Mouse (Mus musculus) thymus, postnatal 14 days (tissue): Measurements from ENCODE around the gene Cand2.

Source experiments
- DNase-seq: peaks from one replicate; pipeline ENCODE4 v3.0.0; 2021

The Cand2 gene

DNA sequence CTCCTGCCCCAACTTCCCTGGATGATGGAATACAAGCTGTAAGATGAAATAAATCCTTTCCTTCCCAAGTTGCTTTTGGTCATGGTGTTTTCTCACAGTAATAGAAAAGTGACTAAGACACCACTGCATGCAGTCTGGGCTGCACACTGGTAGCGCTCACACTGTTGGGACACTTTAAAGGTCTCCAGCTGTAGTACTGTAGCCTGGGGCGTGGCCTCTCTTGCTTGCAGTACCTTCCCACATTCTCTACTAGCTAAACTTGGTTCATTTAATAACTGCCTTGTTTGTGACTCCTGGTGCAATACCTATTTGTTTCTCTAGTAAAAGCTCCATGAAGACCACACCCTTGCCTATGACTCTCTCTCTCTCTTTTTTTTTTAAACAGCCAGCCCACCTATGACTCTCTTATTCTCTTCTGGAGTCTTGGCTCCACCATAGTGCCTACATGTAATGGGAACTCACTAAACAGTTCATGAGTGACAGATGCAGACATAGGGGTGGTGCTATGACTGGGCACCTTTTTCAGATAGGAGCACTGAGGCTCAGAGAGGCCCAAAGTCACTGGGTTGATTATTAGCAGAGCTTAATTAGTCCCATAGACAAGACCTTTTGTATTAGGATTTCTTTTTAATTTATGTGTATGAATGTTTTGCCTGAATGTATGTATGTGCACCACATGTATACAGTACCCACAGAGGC is 58.0 kb downstream of the Cand2 start:
- no peak for DNase-seq

GRCm38 (mm10) chr6:115833861-115834260 is 59.5 kb downstream of the Cand2 start:
- no peak for DNase-seq

DNA sequence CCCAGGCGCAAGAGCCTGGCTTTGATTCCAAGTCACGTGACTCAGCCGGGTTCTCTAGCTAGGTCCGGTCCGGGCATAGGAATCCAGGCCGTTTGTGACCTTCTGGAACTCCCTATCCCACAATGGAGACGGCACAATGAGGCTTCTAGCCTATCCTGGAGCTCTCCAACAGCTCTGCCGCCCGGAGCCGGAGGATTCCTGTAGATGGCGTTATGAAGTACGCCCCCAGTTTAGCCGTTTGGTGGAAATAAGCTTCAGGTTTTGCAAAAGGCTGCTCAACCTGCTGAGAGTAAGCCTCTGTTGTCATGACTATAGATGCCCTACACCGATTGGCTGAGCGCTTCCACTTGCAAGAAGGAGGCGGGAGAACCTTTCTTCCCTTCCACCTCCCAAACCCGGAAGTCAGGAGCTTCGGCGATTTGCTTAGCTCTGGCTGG is 63.8 kb downstream of the Cand2 start, which contains the start of gene Efcab12:
Gene Efcab12, minus strand, starts transcription at position 252 of the 437 bp plus-strand sequence.
- peak; percentile 79 for DNase-seq

- no peak for DNase-seq
These were observed 64.4 kb downstream of the Cand2 start for GRCm38 (mm10) chr6:115838745-115839144.

DNA sequence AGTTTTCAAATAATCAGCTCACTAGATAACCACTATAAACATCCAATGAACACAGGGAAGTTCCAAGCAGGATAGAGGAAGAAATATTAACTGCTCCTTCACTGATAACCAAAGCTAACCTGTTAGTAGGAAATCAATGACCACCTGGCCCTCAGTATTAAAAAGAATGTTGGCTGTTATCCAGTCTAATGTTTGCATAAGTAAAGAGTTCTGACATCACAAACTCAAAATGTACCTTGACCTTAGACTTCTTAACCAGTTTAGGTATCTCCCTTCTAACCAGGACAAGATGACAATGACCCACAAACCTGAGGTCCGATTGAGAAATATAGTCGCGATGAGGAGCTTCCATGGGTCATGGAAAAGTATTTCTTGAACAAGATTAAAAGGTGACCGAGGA is 70.7 kb downstream of the Cand2 start:
- DNase-seq: no peak

DNA sequence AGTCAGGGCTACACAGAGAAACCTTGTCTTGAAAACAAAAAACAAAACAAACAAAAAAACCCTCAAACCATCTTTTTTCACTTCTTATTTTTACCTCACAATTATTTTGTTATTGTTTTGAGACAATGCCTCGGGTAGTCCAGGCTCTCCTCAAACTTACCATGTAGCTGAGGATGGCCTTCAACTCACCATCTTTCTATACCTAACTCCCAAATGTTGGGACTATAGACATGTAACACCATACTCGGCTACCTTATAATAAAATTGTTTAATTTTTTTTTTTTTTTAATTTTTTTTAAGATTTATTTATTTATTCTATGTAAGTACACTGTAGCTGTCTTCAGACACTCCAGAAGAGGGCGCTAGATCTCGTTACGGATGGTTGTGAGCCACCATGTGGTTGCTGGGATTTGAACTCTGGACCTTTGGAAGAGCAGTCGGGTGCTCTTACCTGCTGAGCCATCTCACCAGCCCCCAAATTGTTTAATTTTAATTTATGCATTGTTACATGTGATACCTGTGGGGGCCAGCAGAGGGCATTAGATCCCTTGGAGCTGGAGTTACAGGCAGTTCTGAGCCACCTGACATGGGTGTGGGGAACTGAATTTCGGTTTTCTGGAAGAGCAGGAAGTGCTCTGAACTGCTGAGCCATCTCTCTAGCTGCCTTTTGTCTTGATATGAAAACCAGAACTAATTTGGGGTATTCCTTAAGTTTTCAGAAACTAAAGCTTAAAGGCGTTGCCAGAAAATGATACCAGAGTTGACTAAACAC is 72.5 kb downstream of the Cand2 start:
- DNase-seq: peak; percentile 82

GRCm38 (mm10) chr6:115848598-115849304 is 74.4 kb downstream of the Cand2 start:
- no peak for DNase-seq

GRCm38 (mm10) chr6:115852446-115853090 is 78.2 kb downstream of the Cand2 start:
- peak; percentile 42 for DNase-seq

DNA sequence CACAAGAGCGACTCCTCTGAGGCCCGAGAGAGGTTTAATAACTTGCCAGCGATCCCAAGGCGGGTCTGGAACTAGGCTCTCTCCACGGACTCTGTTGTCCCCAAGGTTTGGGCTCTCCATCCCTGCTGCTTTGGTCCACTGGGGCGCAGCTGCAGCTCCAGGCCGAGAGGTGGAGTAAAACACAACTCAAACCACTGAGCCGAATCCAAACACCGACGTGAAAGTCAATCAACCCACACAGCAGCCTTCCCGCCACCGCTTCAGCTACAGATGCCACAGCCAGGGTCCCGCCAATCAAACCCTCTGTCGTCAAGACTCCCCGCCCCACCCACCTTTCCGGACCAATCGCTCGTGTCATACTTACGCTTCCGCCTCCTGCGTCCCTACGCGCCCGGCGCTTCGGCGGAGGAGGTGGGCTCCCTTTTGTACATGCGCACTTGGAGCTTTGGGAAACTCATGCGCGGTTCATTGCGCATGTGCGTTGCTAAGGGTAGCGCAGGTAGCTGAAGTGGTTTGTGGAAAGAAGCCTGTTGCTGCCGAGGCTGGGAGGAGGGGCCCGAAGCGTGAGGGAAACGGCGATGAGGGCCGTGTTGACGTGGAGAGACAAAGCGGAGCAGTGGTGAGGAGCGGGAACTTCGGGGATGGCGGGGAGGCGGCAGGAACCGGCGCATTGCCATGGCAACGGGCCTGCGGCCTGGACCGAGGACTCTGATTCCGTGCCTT is 78.9 kb downstream of the Cand2 start, which contains the start of the genes Mbd4 and Ift122:
Gene Mbd4, minus strand, starts transcription at position 281 of the 723 bp plus-strand sequence.
Gene Ift122, plus strand, starts transcription at position 380 of the 723 bp plus-strand sequence.
- DNase-seq: peak; percentile 99

DNA sequence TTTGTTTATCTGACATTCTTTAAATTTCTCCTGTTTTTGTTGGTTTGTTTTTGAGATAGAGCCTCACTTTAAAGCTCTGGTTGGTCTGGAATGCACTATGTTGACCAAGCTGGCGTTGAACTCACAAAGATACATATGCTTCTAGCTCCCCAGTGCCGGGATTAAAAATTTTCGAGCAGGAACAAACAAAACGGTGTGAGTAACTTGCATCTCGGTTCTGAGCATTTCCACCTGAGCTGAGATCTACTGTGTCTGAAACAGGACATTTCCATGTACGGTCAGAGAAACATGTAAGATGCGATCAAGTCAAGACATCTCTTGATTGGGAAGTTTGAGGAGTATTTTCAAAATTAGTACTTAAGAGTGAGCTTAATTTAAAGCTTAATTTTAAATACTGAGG is 79.6 kb downstream of the Cand2 start:
- DNase-seq: no peak

DNA sequence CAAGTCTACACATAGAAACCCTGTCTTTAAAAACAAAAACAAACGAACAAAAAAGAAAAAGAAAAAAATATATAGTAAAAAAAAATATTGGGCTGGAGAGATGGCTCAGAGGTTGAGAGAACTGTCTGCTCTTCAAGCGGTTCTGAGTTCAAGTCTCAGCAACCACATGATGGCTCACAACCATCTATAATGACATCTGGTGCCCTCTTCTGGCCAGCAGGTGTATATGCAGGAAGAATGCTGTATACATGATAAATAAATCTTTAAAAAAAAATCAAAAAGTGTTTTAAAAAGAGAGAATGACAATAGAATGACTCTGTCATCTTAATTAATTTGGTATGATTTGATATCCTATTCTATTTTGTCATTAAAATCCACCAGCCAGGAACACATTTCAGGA is 80.1 kb downstream of the Cand2 start:
- DNase-seq: peak; percentile 49
